Mouse (Mus musculus) hindbrain, embryonic 13.5 days (tissue): Measurements from ENCODE around the gene Fancc. TPM values are rescaled to one million over a fixed set of nuclear protein-coding genes. Genes with fewer than 3 reads are reported as not detected.
"Not testable (repeated sequence)": the region's sequence is repeated elsewhere in the genome, so short reads cannot be mapped to it uniquely, and the experiment has no call there.

Source experiments
- ATAC-seq: fragments of 200-750 bp; cut with Nextera tagmentation; 2 replicates; pipeline ENCODE4 v1.8.0; 2017; ENCODE audit warnings: moderate TSS enrichment; ENCODE audit not compliant: low FRiP score
- H3K27ac ChIP-seq: fragments of 300-500 bp; sonication (generic); 2 replicates; pipeline ENCODE4 v1.5.1; 2015; ENCODE audit warnings: inconsistent platforms, mild to moderate bottlenecking, moderate library complexity
- H3K27me3 ChIP-seq: fragments of 300-500 bp; sonication (generic); 2 replicates; pipeline ENCODE4 v1.6.1; 2015; ENCODE audit warnings: mild to moderate bottlenecking, inconsistent platforms
- H3K36me3 ChIP-seq: fragments of 300-500 bp; sonication (generic); 2 replicates; pipeline ENCODE4 v1.6.1; 2015; ENCODE audit warnings: mild to moderate bottlenecking, inconsistent platforms
- H3K4me1 ChIP-seq: fragments of 300-500 bp; sonication (generic); replicated peaks from 2 replicates; pipeline ENCODE4 v1.6.1; 2015; ENCODE audit warnings: inconsistent platforms
- H3K4me2 ChIP-seq: fragments of 300-500 bp; sonication (generic); 2 replicates; pipeline ENCODE4 v1.6.1; 2015; ENCODE audit warnings: inconsistent platforms, mild to moderate bottlenecking, moderate library complexity
- H3K4me3 ChIP-seq: fragments of 300-500 bp; sonication (generic); 2 replicates; pipeline ENCODE4 v1.5.1; 2015; ENCODE audit warnings: mild to moderate bottlenecking, inconsistent platforms
- H3K9ac ChIP-seq: fragments of 300-500 bp; sonication (generic); 2 replicates; pipeline ENCODE4 v1.6.1; 2015; ENCODE audit warnings: mild to moderate bottlenecking, inconsistent platforms
- H3K9me3 ChIP-seq: fragments of 300-500 bp; sonication (generic); 2 replicates; pipeline ENCODE4 v1.6.1; 2016; ENCODE audit warnings: inconsistent platforms
- WGBS: fragments of 180-500 bp; shearing (Covaris S2); methylation state at CpG from one replicate; pipeline ENCODE4 v1.1.7; 2015; 5-methylcytosine and 5-hydroxymethylcytosine counted together
- polyA plus RNA-seq: library from polyadenylated mRNA; unstranded; fragments of >200 nt; fragmentation: Nextera tagmentation; extraction: Ambion mirVana; gene quantifications from 2 replicates; pipeline ENCODE4 v1.2.1, GENCODE M21; 2015

Gene Fancc
- polyA plus RNA-seq, 1 experiment from 2014 or later: 16.3 TPM

- no peaks in the 10 kb centered on the region for H3K9me3 ChIP-seq
- no peak overlapping the region for H3K27ac ChIP-seq
- no peak overlapping the region for H3K4me3 ChIP-seq
- no peak for ATAC-seq
- H3K9ac ChIP-seq: no peak overlapping the region
- H3K36me3 ChIP-seq: no peaks in the 10 kb centered on the region
- no peaks in the 10 kb centered on the region for H3K27me3 ChIP-seq
- H3K4me2 ChIP-seq: no peak overlapping the region
- no peaks in the 10 kb centered on the region for H3K4me1 ChIP-seq
- WGBS: 80% methylated on average over 6 of the region's 6 CpGs
Measured at GRCm38 (mm10) chr13:63445419-63445818, 51.7 kb downstream of the Fancc start.

DNA sequence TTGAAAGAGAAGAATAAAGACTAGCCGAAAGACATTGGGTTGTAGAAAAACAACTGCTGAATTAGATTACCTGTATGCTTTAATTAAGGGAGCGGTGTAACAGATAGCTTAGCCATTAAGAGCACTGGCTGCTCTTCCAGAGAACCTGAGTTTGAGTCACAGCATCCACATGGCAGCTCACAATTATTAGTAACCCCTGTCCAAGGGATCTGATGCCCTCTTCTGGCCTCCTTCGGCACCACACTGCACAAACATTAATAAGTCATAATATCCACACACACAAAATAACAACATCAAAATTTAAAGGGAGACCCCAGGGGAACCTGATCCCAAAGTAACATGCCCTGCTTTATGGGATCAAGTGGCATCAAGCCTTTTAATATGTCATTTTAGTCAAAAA, 64.3 kb downstream of the Fancc start:
- Histone ChIP-seq H3K9me3 (no peaks in the 10 kb centered on the region), H3K4me1 (peaks cover 9% of the 10 kb centered on the region), H3K36me3 (no peaks in the 10 kb centered on the region), H3K4me2 (no peak overlapping the region), H3K9ac (no peak overlapping the region), H3K27ac (no peak overlapping the region), H3K4me3 (no peak overlapping the region), H3K27me3 (no peaks in the 10 kb centered on the region)
- no peak for ATAC-seq
- 97% methylated on average over 3 of the region's 3 CpGs for WGBS

GRCm38 (mm10) chr13:63431857-63432191, 65.3 kb downstream of the Fancc start:
- WGBS: 14% methylated on average over 5 of the region's 5 CpGs
- no peaks in the 10 kb centered on the region for H3K27me3 ChIP-seq

DNA sequence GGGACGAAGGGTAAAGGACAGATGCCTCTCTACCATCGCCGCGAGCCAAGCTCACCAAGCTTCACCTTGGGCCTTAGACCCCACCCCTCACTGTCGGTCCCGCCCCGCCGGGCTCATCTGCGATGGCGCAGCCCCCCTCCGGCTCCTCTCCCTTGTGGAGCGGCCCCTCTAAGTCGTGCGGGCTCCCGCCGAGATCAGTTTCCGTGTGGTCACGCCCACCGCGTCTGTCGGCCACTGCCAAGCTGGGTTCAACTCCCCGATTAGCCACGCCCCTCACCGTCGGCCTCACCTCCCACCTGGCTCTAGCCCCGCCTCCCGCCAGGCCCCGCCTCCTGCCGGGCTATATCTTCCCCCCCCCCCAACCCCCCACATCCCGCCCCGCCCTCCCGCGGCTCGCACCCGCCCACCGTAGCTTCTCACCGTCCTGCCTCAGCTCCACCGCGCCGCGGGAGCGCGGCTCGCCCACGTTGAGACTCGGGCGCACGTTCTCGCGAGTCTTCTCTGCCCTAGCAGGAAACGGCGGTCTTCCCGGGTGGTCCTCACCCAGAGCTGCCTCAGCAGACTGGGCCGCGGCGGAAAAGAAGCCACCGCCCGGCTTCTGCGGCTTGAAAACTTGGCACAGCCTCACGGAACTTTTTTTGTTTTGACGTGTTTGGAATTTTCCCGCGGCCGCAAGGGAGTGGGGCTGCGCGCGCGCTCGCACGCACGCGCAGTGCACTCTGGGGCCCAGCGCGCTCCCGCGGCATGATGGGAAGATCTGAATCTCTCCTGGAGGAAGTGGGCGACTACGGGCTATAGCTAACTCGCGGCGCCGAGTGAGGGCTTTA, 65.8 kb downstream of the Fancc start:
- Histone ChIP-seq H3K4me2 (peak overlapping the region; percentile 56), H3K36me3 (no peaks in the 10 kb centered on the region), H3K9ac (peak overlapping the region; percentile 75), H3K4me3 (peak overlapping the region; percentile 61), H3K27ac (peak overlapping the region; percentile 96), H3K27me3 (no peaks in the 10 kb centered on the region), H3K9me3 (no peaks in the 10 kb centered on the region), H3K4me1 (peaks cover 9% of the 10 kb centered on the region)
- WGBS: under 1% methylated on average over 76 of the region's 82 CpGs
- peak; percentile 96 for ATAC-seq

More at GRCm38 (mm10) chr13:63431857-63432191, 65.3 kb downstream of the Fancc start:
- Histone ChIP-seq H3K9me3 (no peaks in the 10 kb centered on the region), H3K4me3 (peak overlapping the region; percentile 61), H3K27ac (peak overlapping the region; percentile 96), H3K9ac (peak overlapping the region; percentile 75), H3K4me1 (peaks cover 9% of the 10 kb centered on the region), H3K36me3 (no peaks in the 10 kb centered on the region), H3K4me2 (peak overlapping the region; percentile 56)
- ATAC-seq: no peak; the same call in 1 of the 2 replicates

DNA sequence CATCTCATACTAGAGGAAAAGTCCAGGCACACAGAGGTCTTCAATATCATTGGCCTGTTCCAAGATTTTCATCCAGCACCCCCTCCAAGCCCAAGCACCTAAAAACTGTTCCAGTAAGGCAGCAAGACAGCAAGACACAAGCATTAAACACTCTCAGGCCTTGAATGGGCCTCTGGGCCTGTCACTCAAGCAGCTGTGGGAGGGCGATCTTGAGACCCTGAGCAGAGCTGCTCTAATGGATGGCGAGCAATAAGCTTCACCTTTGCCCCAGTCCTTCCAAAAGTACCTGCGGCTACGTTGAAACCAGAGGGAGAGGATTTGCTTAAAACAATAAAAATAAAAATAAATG, 66.4 kb downstream of the Fancc start:
- peak overlapping the region; percentile 56 for H3K4me2 ChIP-seq
- peaks cover 9% of the 10 kb centered on the region for H3K4me1 ChIP-seq
- 0% methylated on average over 4 of the region's 4 CpGs for WGBS
- no peaks in the 10 kb centered on the region for H3K36me3 ChIP-seq
- peak overlapping the region; percentile 96 for H3K27ac ChIP-seq
- peak overlapping the region; percentile 75 for H3K9ac ChIP-seq
- peak; percentile 78 for ATAC-seq
- peak overlapping the region; percentile 61 for H3K4me3 ChIP-seq
- H3K9me3 ChIP-seq: no peaks in the 10 kb centered on the region
- H3K27me3 ChIP-seq: no peaks in the 10 kb centered on the region

DNA sequence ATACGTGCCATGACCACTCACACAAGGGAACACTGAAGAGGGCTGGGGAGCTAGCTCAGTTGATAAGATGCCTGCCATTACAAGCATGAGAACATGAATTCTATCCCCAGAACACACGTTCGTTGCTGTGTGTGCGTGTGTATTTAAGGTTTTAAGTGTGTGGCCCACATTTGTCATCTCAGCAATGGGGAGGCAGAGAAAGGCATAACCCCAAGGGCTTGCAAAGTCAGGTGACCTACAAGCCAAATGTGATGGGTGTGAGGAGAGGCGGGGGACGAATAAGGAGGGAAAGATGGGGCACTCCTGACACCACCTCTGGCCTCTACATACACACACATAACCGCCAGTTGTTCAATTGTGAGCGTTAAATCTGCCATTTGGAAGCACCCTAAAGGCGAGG, 66.9 kb downstream of the Fancc start:
- Histone ChIP-seq H3K27ac (peak overlapping the region; percentile 96), H3K9ac (peak overlapping the region; percentile 75), H3K4me3 (peak overlapping the region; percentile 61), H3K27me3 (no peaks in the 10 kb centered on the region), H3K4me2 (peak overlapping the region; percentile 56), H3K4me1 (peaks cover 9% of the 10 kb centered on the region), H3K36me3 (no peaks in the 10 kb centered on the region), H3K9me3 (no peaks in the 10 kb centered on the region)
- WGBS: 80% methylated on average over 9 of the region's 9 CpGs
- ATAC-seq: peak; percentile 9; the same call in 1 of the 2 replicates

GRCm38 (mm10) chr13:63428211-63428610, 68.9 kb downstream of the Fancc start:
- 95% methylated on average over 5 of the region's 5 CpGs for WGBS
- not testable (repeated sequence) for H3K27ac ChIP-seq, H3K27me3 ChIP-seq, ATAC-seq, H3K36me3 ChIP-seq, H3K9me3 ChIP-seq, H3K4me1 ChIP-seq, H3K4me2 ChIP-seq, H3K4me3 ChIP-seq, H3K9ac ChIP-seq

DNA sequence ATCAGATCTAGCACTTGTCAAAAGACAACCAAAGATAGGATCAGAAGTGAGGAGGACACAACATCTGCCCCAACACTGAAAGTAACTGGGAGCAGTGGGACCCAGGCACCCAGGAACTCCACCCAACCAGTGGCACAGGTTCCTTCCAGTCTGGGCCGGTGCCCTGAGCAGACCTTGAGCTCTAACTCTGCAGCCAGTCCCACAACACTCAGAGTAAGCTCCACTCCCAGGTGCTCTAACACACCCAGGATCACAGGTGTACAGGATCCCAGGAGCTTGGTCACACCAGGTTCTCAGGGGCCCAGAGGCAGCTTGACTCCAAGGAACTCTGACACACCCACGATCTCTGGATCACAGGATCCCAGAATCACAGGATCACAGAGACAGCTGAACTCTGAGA, 74.0 kb downstream of the Fancc start:
- H3K4me1 ChIP-seq: no peaks in the 10 kb centered on the region
- no peaks in the 10 kb centered on the region for H3K36me3 ChIP-seq
- H3K27me3 ChIP-seq: no peaks in the 10 kb centered on the region
- no peak overlapping the region for H3K27ac ChIP-seq
- no peak overlapping the region for H3K4me3 ChIP-seq
- ATAC-seq: no peak
- H3K9ac ChIP-seq: no peak overlapping the region
- 0 out of 2 replicates have a peak, but pooled peaks cover 5% of the 10 kb centered on the region for H3K9me3 ChIP-seq
- 98% methylated on average over 2 of the region's 2 CpGs for WGBS
- H3K4me2 ChIP-seq: no peak overlapping the region

DNA sequence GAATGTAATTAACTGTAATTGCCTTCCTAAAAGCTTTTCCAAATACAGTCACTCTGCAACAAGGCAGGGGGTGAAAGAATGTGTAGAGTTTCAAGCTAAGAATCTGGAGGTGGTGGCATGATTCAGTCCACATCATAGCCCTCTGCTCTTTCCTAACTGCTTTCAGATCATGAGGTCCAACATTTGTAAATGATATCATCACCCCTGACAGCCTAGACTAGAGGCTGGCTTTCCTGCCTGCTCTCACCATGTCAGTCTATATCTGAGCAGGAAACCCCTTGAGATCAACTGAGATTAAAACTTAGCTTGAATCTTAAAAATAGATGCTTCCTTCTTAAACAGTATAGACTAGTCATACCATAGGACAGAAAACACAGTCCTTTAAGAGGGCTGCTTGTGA, 75.9 kb downstream of the Fancc start:
- Histone ChIP-seq H3K9me3 (0 out of 2 replicates have a peak, but pooled peaks cover 5% of the 10 kb centered on the region), H3K9ac (no peak overlapping the region), H3K36me3 (no peaks in the 10 kb centered on the region), H3K4me2 (no peak overlapping the region), H3K27me3 (no peaks in the 10 kb centered on the region), H3K4me1 (no peaks in the 10 kb centered on the region), H3K4me3 (no peak overlapping the region), H3K27ac (no peak overlapping the region)
- ATAC-seq: no peak

DNA sequence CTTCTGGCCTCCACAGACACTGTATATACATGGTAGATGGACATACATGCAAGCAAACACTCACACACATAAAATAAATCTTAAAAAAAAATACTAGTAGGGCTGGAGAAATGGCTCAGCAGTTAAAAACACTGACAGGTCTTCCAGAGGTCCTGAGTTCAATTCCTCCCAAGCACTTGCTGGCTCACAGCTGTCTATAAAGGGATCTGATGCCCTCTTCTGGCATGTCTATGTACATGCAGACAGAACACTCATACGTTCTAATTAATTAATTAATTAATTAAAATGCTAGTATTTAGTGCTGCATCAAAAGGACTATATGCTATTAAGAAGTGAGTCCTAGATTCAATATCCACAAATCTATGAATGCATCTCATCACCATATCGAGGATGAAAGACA, 78.9 kb downstream of the Fancc start:
- 87% methylated on average over 2 of the region's 2 CpGs for WGBS
- Histone ChIP-seq H3K4me1 (no peaks in the 10 kb centered on the region), H3K4me2 (no peak overlapping the region), H3K27me3 (no peaks in the 10 kb centered on the region), H3K27ac (no peak overlapping the region), H3K9me3 (no peaks in the 10 kb centered on the region), H3K36me3 (no peaks in the 10 kb centered on the region), H3K9ac (no peak overlapping the region), H3K4me3 (no peak overlapping the region)
- ATAC-seq: no peak

- H3K36me3 ChIP-seq: no peaks in the 10 kb centered on the region
Measured at GRCm38 (mm10) chr13:63416824-63417223, 80.3 kb downstream of the Fancc start.

DNA sequence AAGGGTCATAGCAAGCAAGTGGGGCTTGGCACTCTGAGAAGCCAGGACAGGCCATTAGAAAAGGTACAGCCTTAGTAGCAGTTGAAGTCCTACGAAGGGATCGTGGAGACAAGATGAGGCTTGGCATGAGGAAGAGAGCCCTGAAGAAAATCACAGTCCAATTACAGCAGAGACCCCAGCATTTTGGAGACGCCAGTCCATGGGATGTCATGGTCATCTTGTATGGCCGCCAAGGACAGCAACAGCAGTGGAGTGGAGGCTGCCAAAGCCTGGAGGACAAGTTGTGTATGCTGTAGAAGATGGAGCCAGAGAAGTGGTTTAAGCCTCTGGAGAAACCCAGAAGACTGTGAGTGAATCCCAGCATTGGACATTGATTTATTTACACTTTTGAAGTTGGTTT, 84.4 kb downstream of the Fancc start:
- WGBS: 96% methylated on average over 4 of the region's 4 CpGs
- H3K27ac ChIP-seq: no peak overlapping the region

More at GRCm38 (mm10) chr13:63416824-63417223, 80.3 kb downstream of the Fancc start:
- no peaks in the 10 kb centered on the region for H3K9me3 ChIP-seq
- H3K27me3 ChIP-seq: no peaks in the 10 kb centered on the region
- 54% methylated on average over 3 of the region's 3 CpGs for WGBS
- no peak overlapping the region for H3K27ac ChIP-seq
- no peak overlapping the region for H3K4me2 ChIP-seq
- H3K9ac ChIP-seq: no peak overlapping the region
- ATAC-seq: no peak
- no peak overlapping the region for H3K4me3 ChIP-seq
- no peaks in the 10 kb centered on the region for H3K4me1 ChIP-seq

More for the DNA sequence above, 84.4 kb downstream of the Fancc start:
- H3K4me1 ChIP-seq: 0 out of 2 replicates have a peak, but pooled peaks cover 6% of the 10 kb centered on the region
- no peaks in the 10 kb centered on the region for H3K9me3 ChIP-seq
- H3K27me3 ChIP-seq: no peaks in the 10 kb centered on the region
- no peak for ATAC-seq
- H3K4me3 ChIP-seq: no peak overlapping the region
- H3K4me2 ChIP-seq: no peak overlapping the region
- H3K9ac ChIP-seq: no peak overlapping the region
- H3K36me3 ChIP-seq: no peaks in the 10 kb centered on the region
